Mouse (Mus musculus) G1E (cell line): ENCODE measurements around the gene Pam.

Experiments
- CTCF ChIP-seq: IDR thresholded peaks from 2 replicates; pipeline ENCODE4 v1.5.1; 2012; ENCODE audit warnings: low read depth, low read length, inconsistent platforms, mixed read lengths
- GATA1 ChIP-seq: IDR thresholded peaks from 2 replicates; pipeline ENCODE4 v1.6.1; 2012; ENCODE audit warnings: borderline replicate concordance, low read length, inconsistent platforms, mixed read lengths
- GATA2 ChIP-seq: IDR thresholded peaks from 2 replicates; pipeline ENCODE4 v1.6.1; 2012; ENCODE audit warnings: low read depth, low read length, inconsistent platforms, borderline replicate concordance
- POLR2AphosphoS5 ChIP-seq: IDR thresholded peaks from 2 replicates; pipeline ENCODE4 v1.6.1; 2012; ENCODE audit warnings: low read depth, low read length, inconsistent platforms; ENCODE audit not compliant: insufficient replicate concordance
- TAL1 ChIP-seq: conservative IDR thresholded peaks from 2 replicates; pipeline ENCODE4 v1.6.1; 2012; ENCODE audit warnings: low read depth, low read length, inconsistent platforms, mixed read lengths

DNA sequence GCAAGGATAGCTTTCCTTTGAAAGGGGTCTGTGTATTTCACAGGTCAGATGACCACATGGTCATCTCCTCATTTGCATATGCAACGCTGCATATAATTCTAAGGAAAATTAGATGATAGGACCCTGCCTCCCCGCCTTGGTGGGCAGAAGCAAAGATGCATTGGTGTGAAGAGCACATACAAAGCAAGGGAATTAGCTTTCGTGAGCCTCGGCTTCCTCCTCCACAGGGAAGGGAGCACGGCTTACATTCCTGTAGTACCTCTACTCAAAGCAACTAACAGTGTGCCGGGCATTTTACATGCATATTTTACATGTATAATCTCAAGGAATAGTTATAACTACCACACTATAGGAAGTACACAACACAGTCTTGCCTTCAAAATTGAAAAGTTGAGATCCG, 16.7 kb downstream of the Pam start:
- TF ChIP-seq CTCF: no peak
- TF ChIP-seq GATA2: no peak
- TF ChIP-seq GATA1: no peak
- no peak for TF ChIP-seq TAL1
- TF ChIP-seq POLR2AphosphoS5: no peak
